Mouse (Mus musculus) midbrain, embryonic 11.5 days (tissue): ENCODE measurements at regions not wholly inside any gene's neighbourhood (a gene's known extent, or its start where the extent isn't known, plus 50 kb on each side); places are given as distances from the start of the nearest gene placed in this dataset.

Experiments
- ATAC-seq: fragments of 200-750 bp; cut with Nextera tagmentation; 2 replicates; pipeline ENCODE4 v1.8.0; 2017; ENCODE audit warnings: moderate TSS enrichment, moderate library complexity; ENCODE audit not compliant: low FRiP score
- DNase-seq: peaks from one replicate; pipeline ENCODE4 v3.0.0; 2015; ENCODE audit warnings: low spot score; ENCODE audit errors: missing footprints
- H3K27ac ChIP-seq: fragments of 300-500 bp; sonication (generic); 2 replicates; pipeline ENCODE4 v1.5.1; 2014; ENCODE audit warnings: low read depth, low read length
- H3K27me3 ChIP-seq: fragments of 300-500 bp; sonication (generic); 2 replicates; pipeline ENCODE4 v1.6.1; 2014; ENCODE audit warnings: mild to moderate bottlenecking, low read length, moderate library complexity, mixed read lengths; ENCODE audit not compliant: control insufficient read depth, insufficient read depth
- H3K36me3 ChIP-seq: fragments of 300-500 bp; sonication (generic); 2 replicates; pipeline ENCODE4 v1.6.1; 2014; ENCODE audit warnings: mild to moderate bottlenecking, low read length, moderate library complexity, mixed read lengths; ENCODE audit not compliant: control insufficient read depth, insufficient read depth
- H3K4me1 ChIP-seq: fragments of 300-500 bp; sonication (generic); 2 replicates; pipeline ENCODE4 v1.6.1; 2014; ENCODE audit warnings: low read length; ENCODE audit not compliant: control insufficient read depth, insufficient read depth
- H3K4me2 ChIP-seq: fragments of 300-500 bp; sonication (generic); 2 replicates; pipeline ENCODE4 v1.6.1; 2014; ENCODE audit warnings: mild to moderate bottlenecking, moderate library complexity
- H3K4me3 ChIP-seq: fragments of 300-500 bp; sonication (generic); 2 replicates; pipeline ENCODE4 v1.5.1; 2014; ENCODE audit warnings: low read depth, low read length
- H3K9ac ChIP-seq: fragments of 300-500 bp; sonication (generic); 2 replicates; pipeline ENCODE4 v1.6.1; 2014; ENCODE audit warnings: low read length
- H3K9me3 ChIP-seq: fragments of 300-500 bp; sonication (generic); 2 replicates; pipeline ENCODE4 v1.6.1; 2016; ENCODE audit warnings: low read length; ENCODE audit not compliant: control insufficient read depth
- WGBS: fragments of 180-500 bp; shearing (Covaris S2); extraction: QIAGEN DNeasy Blood & Tissue Kit; methylation state at CpG from one replicate; pipeline ENCODE4 v1.1.7; 2014; 5-methylcytosine and 5-hydroxymethylcytosine counted together

- no peak overlapping the region for H3K4me3 ChIP-seq
- no peaks in the 10 kb centered on the region for H3K9me3 ChIP-seq
- 91% methylated on average over 4 of the region's 4 CpGs for WGBS
- no peaks in the 10 kb centered on the region for H3K4me1 ChIP-seq
- H3K9ac ChIP-seq = no peak overlapping the region
- no peaks in the 10 kb centered on the region for H3K27me3 ChIP-seq
- H3K27ac ChIP-seq = no peak overlapping the region
- no peaks in the 10 kb centered on the region for H3K36me3 ChIP-seq
- H3K4me2 ChIP-seq = no peak overlapping the region
- ATAC-seq (no peak), DNase-seq (no peak)
Observed at GRCm38 (mm10) chr13:84133249-84133648, 88.8 kb upstream of the Tmem161b start.

- Histone ChIP-seq H3K9ac (no peak overlapping the region), H3K4me2 (no peak overlapping the region), H3K36me3 (no peaks in the 10 kb centered on the region), H3K27ac (no peak overlapping the region), H3K9me3 (no peaks in the 10 kb centered on the region), H3K4me3 (no peak overlapping the region), H3K27me3 (no peaks in the 10 kb centered on the region), H3K4me1 (no peaks in the 10 kb centered on the region)
- 72% methylated on average over 1 of the region's 1 CpGs for WGBS
- ATAC-seq (no peak), DNase-seq (no peak)
Observed at GRCm38 (mm10) chr13:84140835-84141234, 81.3 kb upstream of the Tmem161b start.

- Histone ChIP-seq H3K27me3 (no peaks in the 10 kb centered on the region), H3K9me3 (no peaks in the 10 kb centered on the region), H3K4me2 (no peak overlapping the region), H3K9ac (no peak overlapping the region), H3K4me3 (no peak overlapping the region), H3K27ac (no peak overlapping the region), H3K4me1 (no peaks in the 10 kb centered on the region), H3K36me3 (no peaks in the 10 kb centered on the region)
- no peak for DNase-seq
- ATAC-seq = 0 out of 2 replicates have a peak, but pooled peaks have one; percentile 30
Observed at GRCm38 (mm10) chr13:84151300-84151699, 70.8 kb upstream of the Tmem161b start.

GRCm38 (mm10) chr13:84152712-84153111, 69.4 kb upstream of the Tmem161b start:
- no peaks in the 10 kb centered on the region for H3K4me1 ChIP-seq
- no peaks in the 10 kb centered on the region for H3K9me3 ChIP-seq
- no peak overlapping the region for H3K4me3 ChIP-seq
- ATAC-seq (no peak), DNase-seq (no peak)
- H3K36me3 ChIP-seq = no peaks in the 10 kb centered on the region
- no peak overlapping the region for H3K4me2 ChIP-seq
- H3K9ac ChIP-seq = no peak overlapping the region
- no peak overlapping the region for H3K27ac ChIP-seq
- WGBS = 85% methylated on average over 2 of the region's 2 CpGs
- no peaks in the 10 kb centered on the region for H3K27me3 ChIP-seq

- no peak for DNase-seq
- ATAC-seq = no peak
- Histone ChIP-seq H3K36me3 (no peaks in the 10 kb centered on the region), H3K4me3 (no peak overlapping the region), H3K9me3 (no peaks in the 10 kb centered on the region), H3K27me3 (no peaks in the 10 kb centered on the region), H3K9ac (no peak overlapping the region), H3K4me1 (no peaks in the 10 kb centered on the region), H3K4me2 (no peak overlapping the region), H3K27ac (no peak overlapping the region)
- WGBS = 86% methylated on average over 4 of the region's 4 CpGs
Observed at GRCm38 (mm10) chr13:84153743-84154142, 68.4 kb upstream of the Tmem161b start.
